Mouse (Mus musculus) inflammation-experienced regulatory T-cells (primary cell): ENCODE data around the gene Fbxw13. TPM values are rescaled to one million over a fixed set of nuclear protein-coding genes. Genes with fewer than 3 reads are reported as not detected.

Experiments used
- polyA plus RNA-seq, 2 experiments: library from polyadenylated mRNA; unstranded; fragments of 100-300 nt; shearing (Covaris generic); gene quantifications; one replicate each; pipeline ENCODE4 v1.2.1; 2017

Fbxw13 gene
- under 1 TPM in 1 of 2 experiments, not detected in 1; 0.18 TPM for polyA plus RNA-seq

DNA sequence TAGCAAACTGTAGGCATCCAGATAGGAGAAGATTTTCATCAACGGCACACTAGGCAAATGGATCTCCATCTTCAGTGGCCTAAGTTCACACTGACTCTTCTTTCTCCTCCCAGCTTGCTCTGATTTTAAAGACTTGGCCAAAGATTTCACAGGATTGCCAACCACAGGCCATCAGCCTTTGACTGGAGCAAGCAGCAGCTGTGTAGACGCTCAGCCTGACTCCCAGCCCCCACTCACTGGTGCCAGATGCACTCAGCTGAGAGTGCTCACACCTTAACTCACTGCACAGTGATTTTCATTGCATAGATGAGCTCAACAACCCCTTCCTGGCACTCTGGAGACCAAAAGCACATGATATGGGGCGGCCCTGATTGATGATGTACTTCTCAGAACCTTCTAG, at the start of gene Fbxw13:
TSS of gene Fbxw13 (minus strand) at position 101 of the 400 bp plus-strand sequence.

DNA sequence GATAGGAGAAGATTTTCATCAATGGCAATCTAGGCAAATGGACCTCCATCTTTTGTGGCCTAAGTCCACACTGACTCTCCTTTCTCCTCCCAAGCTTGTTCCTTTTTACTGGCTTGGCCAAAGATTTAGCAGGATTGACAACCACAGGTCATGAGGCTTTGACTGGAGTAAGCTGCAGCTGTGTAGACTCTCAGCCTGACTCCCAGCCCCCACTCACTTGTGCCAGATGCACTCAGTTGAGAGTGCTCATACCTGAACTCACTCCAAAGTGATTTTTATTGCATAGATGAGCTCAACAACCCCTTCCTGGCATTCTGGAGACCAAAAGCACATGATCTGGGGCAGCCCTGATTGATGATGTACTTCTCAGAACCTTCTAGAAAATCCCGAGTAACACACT, 38.9 kb upstream of the Fbxw13 start, which contains the start of gene Fbxw20:
TSS of gene Fbxw20 (minus strand) at position 101 of the 400 bp plus-strand sequence.

DNA sequence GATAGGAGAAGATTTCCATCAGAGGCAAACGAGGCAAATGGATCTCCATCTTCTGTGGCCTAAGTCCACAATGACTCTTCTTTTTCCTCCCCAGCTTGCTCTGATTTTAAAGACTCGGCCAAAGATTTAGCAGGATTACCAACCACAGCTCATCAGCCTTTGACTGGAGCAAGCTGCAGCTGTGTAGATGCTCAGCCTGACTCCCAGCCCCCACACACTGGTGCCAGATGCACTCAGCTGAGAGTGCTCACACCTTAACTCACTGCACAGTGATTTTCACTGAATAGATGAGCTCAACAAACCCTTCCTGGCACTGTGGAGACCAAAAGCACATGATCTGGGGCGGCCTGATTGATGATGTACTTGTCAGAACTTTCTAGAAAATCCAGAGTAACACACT, 33.8 kb downstream of the Fbxw13 start, which contains the start of gene Fbxw21:
TSS of gene Fbxw21 (minus strand) at position 101 of the 400 bp plus-strand sequence.

Other genes with a start within 250 kb of the Fbxw13 start
- gene Col7a1, start 242.4 kb downstream of the Fbxw13 start, polyA plus RNA-seq, result 1 to 10 TPM in 1 of 2 experiments, under 1 TPM in 1; 0.57 to 5.2 TPM
- not detected for gene Ucn2, start 210.0 kb downstream of the Fbxw13 start, polyA plus RNA-seq
- 1 to 10 TPM; 5.4 to 8.1 TPM for gene Pfkfb4, start 204.2 kb downstream of the Fbxw13 start, polyA plus RNA-seq
- gene Shisa5, start 157.4 kb downstream of the Fbxw13 start, polyA plus RNA-seq, result 1,000 to 10,000 TPM; 3,949 to 4,230 TPM
- 100 to 1,000 TPM in 1 of 2 experiments, 10 to 100 TPM in 1; 75.8 to 103 TPM for gene Trex1, start 136.2 kb downstream of the Fbxw13 start, polyA plus RNA-seq
- 10 to 100 TPM; 20.3 to 33.3 TPM for gene Atrip, start 121.9 kb downstream of the Fbxw13 start, polyA plus RNA-seq
- 10 to 100 TPM; 14.1 to 15.8 TPM for gene Ccdc51, start 113.5 kb downstream of the Fbxw13 start, polyA plus RNA-seq
- 100 to 1,000 TPM; 511 TPM for gene Tma7, start 113.4 kb downstream of the Fbxw13 start, polyA plus RNA-seq
- 1 to 10 TPM; 4.4 to 5.4 TPM for gene Plxnb1, start 100.6 kb downstream of the Fbxw13 start, polyA plus RNA-seq
- under 1 TPM; 0.40 to 0.59 TPM for gene Fbxw21, start 33.9 kb downstream of the Fbxw13 start, polyA plus RNA-seq
- 1 to 10 TPM in 1 of 2 experiments, not detected in 1; 1.1 TPM for gene Fbxw20, start 38.8 kb upstream of the Fbxw13 start, polyA plus RNA-seq
- under 1 TPM; 0.55 to 0.81 TPM for gene Fbxw14, start 91.7 kb upstream of the Fbxw13 start, polyA plus RNA-seq
- under 1 TPM; 0.12 to 0.77 TPM for gene Fbxw28, start 143.7 kb upstream of the Fbxw13 start, polyA plus RNA-seq
- gene Fbxw22, start 208.3 kb upstream of the Fbxw13 start, polyA plus RNA-seq, result under 1 TPM in 1 of 2 experiments, not detected in 1; 0.54 TPM